Mouse (Mus musculus) kidney, postnatal 0 days (tissue): ENCODE data around the gene Vmn2r112. TPM values are rescaled to one million over a fixed set of nuclear protein-coding genes. Genes with fewer than 3 reads are reported as not detected.
"Not testable (repeated sequence)": the region's sequence is repeated elsewhere in the genome, so short reads cannot be mapped to it uniquely, and the experiment has no call there.

Experiments used
- ATAC-seq: fragments of 200-750 bp; cut with Nextera tagmentation; replicated peaks from 2 replicates; pipeline ENCODE4 v1.8.0; 2017; ENCODE audit warnings: low read depth, moderate number of reproducible peaks, moderate TSS enrichment, moderate library complexity; ENCODE audit not compliant: low FRiP score
- DNase-seq: peaks from one replicate; pipeline ENCODE4 v3.0.0-alpha.2; 2016; ENCODE audit warnings: low spot score
- H3K27ac ChIP-seq: fragments of 300-500 bp; sonication (generic); 2 replicates; pipeline ENCODE4 v1.5.1; 2014; ENCODE audit warnings: mild to moderate bottlenecking
- H3K27me3 ChIP-seq: fragments of 300-500 bp; sonication (generic); 2 replicates; pipeline ENCODE4 v1.6.1; 2014; ENCODE audit warnings: low read length, mixed read lengths; ENCODE audit not compliant: insufficient read depth
- H3K36me3 ChIP-seq: fragments of 300-500 bp; sonication (generic); 2 replicates; pipeline ENCODE4 v1.6.1; 2014; ENCODE audit warnings: low read length, mixed read lengths; ENCODE audit not compliant: insufficient read depth
- H3K4me1 ChIP-seq: fragments of 300-500 bp; sonication (generic); replicated peaks from 2 replicates; pipeline ENCODE4 v1.6.1; 2014; ENCODE audit warnings: antibody characterized with exemption, low read length, mixed read lengths; ENCODE audit not compliant: insufficient read depth
- H3K4me2 ChIP-seq: fragments of 300-500 bp; sonication (generic); 2 replicates; pipeline ENCODE4 v1.6.1; 2014; ENCODE audit warnings: mild to moderate bottlenecking, low read length, moderate library complexity, mixed read lengths
- H3K4me3 ChIP-seq: fragments of 300-500 bp; sonication (generic); replicated peaks from 2 replicates; pipeline ENCODE4 v1.5.1; 2014; ENCODE audit warnings: low read depth, low read length
- H3K9ac ChIP-seq: fragments of 300-500 bp; sonication (generic); 2 replicates; pipeline ENCODE4 v1.6.1; 2014; ENCODE audit warnings: low read depth, low read length
- H3K9me3 ChIP-seq: fragments of 300-500 bp; sonication (generic); replicated peaks from 2 replicates; pipeline ENCODE4 v1.6.1; 2016; ENCODE audit warnings: low read length, inconsistent platforms, mixed read lengths
- CTCF ChIP-seq: IDR thresholded peaks from 2 replicates; pipeline ENCODE4 v1.5.1; 2016; ENCODE audit warnings: antibody characterized with exemption, low read depth, mild to moderate bottlenecking, moderate library complexity
- WGBS: fragments of 180-500 bp; shearing (Covaris S2); extraction: QIAGEN DNeasy Blood & Tissue Kit; methylation state at CpG from one replicate; pipeline ENCODE4 v1.1.7; 2014; 5-methylcytosine and 5-hydroxymethylcytosine counted together
- polyA plus RNA-seq: library from polyadenylated mRNA; unstranded; fragments of >200 nt; fragmentation: Nextera tagmentation; extraction: Ambion mirVana; gene quantifications from 2 replicates; pipeline ENCODE4 v1.2.1, GENCODE M21; 2015

Vmn2r112 gene
- not detected in 2 replicates for polyA plus RNA-seq

- H3K9me3 ChIP-seq, H3K27ac ChIP-seq, H3K4me2 ChIP-seq, H3K36me3 ChIP-seq, H3K27me3 ChIP-seq, H3K4me1 ChIP-seq, H3K4me3 ChIP-seq, DNase-seq, ATAC-seq, H3K9ac ChIP-seq: not testable (repeated sequence)
These were observed at the start of gene Vmn2r112 for GRCm38 (mm10) chr17:22600651-22601050. Vmn2r112 (plus strand) TSS chr17:22600951.

- not testable (repeated sequence) for ATAC-seq, H3K9ac ChIP-seq, H3K4me2 ChIP-seq, H3K4me3 ChIP-seq, H3K27ac ChIP-seq, H3K27me3 ChIP-seq, H3K9me3 ChIP-seq, H3K4me1 ChIP-seq, H3K36me3 ChIP-seq, DNase-seq
- WGBS = 40% methylated on average over 1 of the region's 1 CpGs
These were observed 27.4 kb upstream of the Vmn2r112 start, which contains the start of gene Vmn2r111 for GRCm38 (mm10) chr17:22573382-22573781. Vmn2r111 (minus strand) TSS chr17:22573482.

GRCm38 (mm10) chr17:22630646-22631045 is 29.9 kb downstream of the Vmn2r112 start:
- ATAC-seq = no peak
- H3K4me3 ChIP-seq = no peak overlapping the region
- no peak overlapping the region for H3K9ac ChIP-seq
- WGBS = 69% methylated on average over 1 of the region's 1 CpGs
- H3K27me3 ChIP-seq = no peaks in the 10 kb centered on the region
- H3K36me3 ChIP-seq = no peaks in the 10 kb centered on the region
- H3K4me2 ChIP-seq = no peak overlapping the region
- H3K9me3 ChIP-seq = no peaks in the 10 kb centered on the region
- no peak overlapping the region for H3K27ac ChIP-seq
- no peak for DNase-seq
- TF ChIP-seq CTCF = no peak
- H3K4me1 ChIP-seq = no peaks in the 10 kb centered on the region

Other genes with a start within 250 kb of the Vmn2r112 start
- gene Zfp944, start 239.6 kb upstream of the Vmn2r112 start, polyA plus RNA-seq = 12.4 and 13.0 TPM in 2 replicates
- gene Zfp758, start 239.5 kb upstream of the Vmn2r112 start, polyA plus RNA-seq = 7.7 and 9.1 TPM in 2 replicates
- gene Zfp946, start 176.7 kb upstream of the Vmn2r112 start, polyA plus RNA-seq = 11.6 and 11.8 TPM in 2 replicates
- gene Vmn2r111, start 27.5 kb upstream of the Vmn2r112 start, polyA plus RNA-seq = not detected in 2 replicates